Mouse (Mus musculus): ENCODE data around the gene Syt1.

Syt1 gene

DNA sequence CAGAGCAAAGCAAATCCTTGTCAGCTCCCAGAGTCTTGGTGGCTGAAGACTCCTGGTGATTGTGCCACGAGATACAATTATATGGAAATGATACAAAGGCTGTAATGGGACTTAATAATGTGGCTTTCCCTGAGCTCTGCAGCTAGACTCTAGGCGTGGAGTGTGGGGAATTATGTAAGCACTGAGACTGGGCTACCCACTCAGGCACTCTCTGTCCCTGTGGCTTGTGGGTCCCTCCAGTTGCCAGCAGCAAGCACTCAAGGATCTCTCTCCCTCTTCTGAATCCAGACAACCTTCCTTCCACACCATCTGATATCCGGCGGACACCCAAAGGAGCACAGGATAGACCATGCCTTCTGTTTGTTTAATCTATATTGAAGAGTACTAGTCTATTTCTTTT is 503.9 kb downstream of the Syt1 start:
- no peak for DNase-seq

DNA sequence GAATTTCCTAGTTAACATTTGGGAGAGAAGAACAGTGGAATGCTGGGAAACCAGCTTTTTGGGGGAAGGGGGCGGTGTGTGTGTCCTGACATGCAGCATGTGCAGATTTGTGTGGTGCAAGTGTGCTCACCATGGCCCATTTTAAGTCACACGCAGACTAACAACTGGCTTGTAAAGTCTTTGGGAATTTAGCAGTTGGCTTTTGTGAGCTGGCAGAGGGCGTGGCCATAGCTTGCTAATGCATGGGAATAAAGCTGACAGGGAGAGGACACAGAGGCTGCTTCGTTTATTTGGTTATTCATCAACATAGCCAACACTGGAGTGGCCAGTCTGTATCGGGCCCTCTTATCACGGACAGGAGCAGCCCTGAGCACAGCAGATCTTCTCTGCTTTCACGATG is 505.9 kb downstream of the Syt1 start:
- no peak for DNase-seq

DNA sequence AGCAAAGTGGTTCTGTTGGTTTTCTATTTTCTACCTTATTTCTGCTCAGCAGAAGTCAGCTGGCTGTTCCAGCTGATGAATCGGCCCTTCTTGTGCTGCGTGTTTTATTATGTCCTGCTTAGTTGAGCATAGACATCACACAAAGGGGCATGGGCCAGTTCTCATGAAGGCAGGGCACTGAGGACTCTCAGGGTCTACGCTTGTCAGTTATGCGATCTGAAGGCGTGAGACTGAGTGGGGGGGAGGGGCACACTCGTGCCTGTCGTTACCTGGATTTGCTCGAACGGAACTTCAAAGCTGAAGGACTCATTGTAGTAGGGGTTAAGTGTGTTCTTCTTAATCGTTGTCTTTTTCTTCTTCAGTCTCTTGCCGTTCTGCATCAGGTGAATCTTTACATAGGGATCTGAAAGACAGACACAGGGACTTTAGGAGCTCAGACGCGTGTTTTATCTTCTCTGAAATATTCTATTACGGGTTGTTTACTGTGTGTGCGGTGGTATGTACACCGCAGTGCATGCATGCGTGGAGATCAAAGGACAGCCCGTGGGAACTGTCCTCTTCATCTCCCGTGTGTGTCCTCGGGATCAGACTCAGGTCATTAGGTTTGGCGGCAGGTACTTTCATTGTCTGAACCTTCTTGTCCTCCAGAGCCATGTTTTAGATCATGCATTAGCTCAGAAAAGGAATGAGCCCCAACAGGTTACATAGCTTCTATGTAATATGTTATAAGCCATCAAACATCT is 506.5 kb downstream of the Syt1 start:
- DNase-seq: no peak

DNA sequence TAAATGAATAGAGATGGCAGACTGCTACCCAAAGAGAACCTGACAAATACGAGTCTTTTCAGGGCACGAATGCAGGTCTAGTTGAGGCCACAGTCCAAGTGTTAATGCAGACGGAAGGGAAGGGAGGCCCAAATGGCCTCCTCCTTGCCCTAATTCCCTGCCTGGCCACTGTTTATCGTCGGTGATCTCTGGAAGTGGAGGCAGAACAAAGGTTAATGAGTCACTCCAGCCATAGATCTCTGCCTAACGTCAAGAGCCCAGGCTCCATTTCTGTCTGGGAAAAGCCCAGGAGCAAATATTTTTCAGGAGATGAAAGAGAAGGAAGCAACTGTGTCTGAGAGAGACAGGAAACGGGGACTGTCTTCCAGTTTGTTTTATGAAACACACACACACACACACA is 520.6 kb downstream of the Syt1 start:
- no peak for DNase-seq

DNA sequence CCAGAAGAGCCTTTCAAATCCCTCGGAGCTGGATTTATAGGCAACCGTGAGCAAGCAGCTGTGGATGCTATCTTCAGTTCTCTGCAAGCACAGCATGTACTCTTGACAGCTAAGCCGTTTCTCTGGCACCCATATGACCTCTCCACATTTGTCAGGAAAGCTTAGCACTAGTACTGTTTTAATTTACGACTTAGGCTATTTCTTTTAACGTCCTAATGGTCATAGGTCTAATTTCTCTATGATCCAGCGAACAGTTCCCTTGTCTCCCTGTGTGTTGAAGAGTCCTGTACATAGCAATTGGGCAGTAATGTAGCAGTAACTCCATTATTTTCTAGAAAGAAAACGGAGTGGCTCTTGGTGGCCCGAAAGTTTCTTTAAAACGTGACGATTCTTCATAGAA is 526.8 kb downstream of the Syt1 start:
- DNase-seq: no peak

DNA sequence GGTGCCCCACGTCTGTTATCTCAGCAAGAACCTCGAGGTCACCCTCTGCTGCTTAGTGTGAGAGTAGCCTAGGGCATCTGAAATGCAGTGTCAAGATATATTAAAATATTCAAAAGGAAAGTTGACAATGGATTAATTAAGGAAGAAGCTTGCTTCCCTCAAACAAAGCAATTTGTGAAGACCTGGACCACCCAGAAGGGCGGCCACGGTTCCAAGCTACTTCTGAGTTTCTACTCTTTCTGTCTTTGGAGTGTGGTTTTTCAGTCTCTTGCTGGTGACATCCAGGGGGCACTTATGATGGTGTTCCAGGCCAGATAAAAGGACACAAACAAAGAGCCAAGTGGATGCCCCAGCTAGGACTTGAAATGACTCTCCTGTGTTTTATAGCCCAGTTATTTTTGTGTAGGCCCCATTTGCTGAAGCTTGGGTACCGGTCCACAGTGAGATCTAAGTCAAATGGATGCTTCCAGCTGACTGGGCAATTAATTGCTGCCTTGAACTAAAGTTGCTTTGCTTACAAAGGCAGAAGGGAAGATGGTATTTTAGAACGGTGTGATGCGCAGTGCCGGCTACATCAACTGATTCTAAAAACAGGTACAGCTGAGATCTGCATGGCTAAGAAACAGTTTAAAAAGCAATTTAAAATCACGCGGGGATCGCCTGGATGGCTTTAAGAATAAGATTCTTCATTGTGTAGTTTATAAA is 530.5 kb downstream of the Syt1 start:
- DNase-seq: no peak

GRCm38 (mm10) chr10:108470319-108470955 is 540.3 kb downstream of the Syt1 start:
- no peak for DNase-seq

- DNase-seq: no peak
These were observed 544.2 kb downstream of the Syt1 start for GRCm38 (mm10) chr10:108466539-108466938.

DNA sequence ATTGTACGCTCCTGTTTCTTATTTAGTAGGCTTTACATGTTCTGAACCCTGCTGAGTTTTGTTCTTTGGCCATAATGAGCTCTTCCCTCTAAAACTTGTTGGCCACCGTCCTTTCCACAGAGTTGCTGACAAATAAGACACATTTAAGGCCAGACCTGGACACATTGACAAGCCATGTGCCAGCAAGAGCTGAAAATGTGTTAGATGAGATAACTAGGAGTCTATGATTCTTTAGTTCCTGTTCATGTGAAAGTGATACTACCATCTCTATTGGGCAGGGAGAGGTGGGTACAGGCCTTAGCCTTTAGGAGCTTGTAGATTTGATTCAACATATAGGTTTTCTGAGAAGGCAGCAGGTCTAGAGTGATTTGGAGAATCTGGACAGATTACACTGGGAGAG is 548.9 kb downstream of the Syt1 start:
- no peak for DNase-seq

- DNase-seq: no peak
These were observed 553.7 kb downstream of the Syt1 start for GRCm38 (mm10) chr10:108457054-108457453.

GRCm38 (mm10) chr10:108455883-108456282 is 554.9 kb downstream of the Syt1 start:
- no peak for DNase-seq

GRCm38 (mm10) chr10:108455204-108455603 is 555.6 kb downstream of the Syt1 start:
- no peak for DNase-seq

DNA sequence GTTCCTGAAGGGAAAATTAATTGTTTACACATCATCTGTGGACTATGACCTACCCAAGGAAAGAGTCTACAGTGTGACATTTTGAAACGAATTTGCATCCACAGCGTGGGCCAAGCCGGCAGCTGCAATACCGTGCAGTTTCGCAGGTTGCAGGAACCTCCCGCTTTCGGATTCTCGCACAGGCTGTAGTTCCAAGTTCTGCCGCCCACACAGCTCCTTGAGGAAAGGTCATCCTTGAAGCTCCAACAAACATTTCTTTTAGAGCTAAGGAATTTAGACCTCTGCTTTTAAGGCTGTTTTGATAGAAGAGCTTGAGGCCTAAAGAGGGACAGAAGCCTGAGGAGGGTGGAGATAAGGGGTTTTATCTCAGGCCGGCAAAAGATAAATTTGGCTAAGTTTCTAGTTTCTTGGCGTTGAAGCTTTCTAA is 556.1 kb downstream of the Syt1 start:
- no peak for DNase-seq

DNA sequence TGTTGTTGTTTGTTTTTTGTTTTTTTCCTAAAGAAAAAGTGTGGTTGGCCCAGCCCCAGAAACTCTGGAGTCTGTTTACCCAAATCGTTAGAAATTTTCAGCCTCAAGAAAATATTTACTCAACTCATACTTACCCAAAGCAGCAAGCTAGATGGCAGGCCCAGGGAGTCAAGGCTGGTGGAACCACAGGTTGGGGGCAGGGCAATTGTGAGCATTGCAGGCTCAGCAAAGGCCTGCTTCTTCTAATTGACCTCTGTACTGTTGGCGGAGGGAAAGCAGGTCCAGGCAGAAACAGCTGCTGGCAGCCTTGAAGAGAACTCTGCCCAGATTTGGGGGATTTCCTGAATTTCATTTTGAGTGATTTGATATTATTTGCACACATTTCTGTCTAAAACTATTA is 557.2 kb downstream of the Syt1 start:
- DNase-seq: peak; percentile 45

DNA sequence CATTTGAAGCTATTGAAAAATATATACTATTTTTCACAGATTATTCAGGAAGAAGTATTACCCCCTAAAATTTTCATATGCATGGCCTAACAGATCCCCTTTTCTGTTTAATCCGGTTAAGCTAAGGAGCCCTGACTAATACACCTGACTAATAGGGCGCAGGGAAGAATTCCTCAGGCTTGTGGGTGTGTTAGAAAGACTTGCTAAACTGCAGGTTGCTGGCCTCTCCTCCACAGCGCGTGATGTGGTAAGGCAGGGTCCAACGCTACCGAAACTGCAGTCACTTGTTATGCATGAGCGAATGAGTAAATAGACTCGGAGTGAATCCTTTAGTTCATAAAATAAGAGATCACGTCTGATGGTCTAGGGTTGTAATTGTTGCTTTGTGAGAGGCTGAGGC is 558.4 kb downstream of the Syt1 start:
- no peak for DNase-seq

GRCm38 (mm10) chr10:108451516-108451915 is 559.3 kb downstream of the Syt1 start:
- no peak for DNase-seq

DNA sequence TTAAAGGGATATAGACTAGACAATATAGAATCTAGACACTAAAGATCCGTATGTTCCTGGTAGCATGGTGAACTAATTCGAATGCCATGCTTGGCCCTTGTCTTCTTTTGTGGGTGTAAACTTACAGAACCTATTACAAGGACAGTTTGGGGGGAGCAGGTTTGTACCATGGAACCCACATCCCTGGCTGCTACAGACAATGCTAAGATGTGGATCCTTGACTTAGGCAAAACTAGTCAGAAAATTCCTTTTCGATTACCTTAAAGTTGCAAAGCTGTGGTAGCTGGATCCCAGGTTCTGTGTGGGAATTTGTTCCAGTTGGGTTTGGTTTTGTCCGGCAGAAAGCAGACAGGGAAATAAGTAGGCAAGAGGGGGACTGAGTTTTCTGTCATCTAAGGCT is 560.4 kb downstream of the Syt1 start:
- DNase-seq: no peak

DNA sequence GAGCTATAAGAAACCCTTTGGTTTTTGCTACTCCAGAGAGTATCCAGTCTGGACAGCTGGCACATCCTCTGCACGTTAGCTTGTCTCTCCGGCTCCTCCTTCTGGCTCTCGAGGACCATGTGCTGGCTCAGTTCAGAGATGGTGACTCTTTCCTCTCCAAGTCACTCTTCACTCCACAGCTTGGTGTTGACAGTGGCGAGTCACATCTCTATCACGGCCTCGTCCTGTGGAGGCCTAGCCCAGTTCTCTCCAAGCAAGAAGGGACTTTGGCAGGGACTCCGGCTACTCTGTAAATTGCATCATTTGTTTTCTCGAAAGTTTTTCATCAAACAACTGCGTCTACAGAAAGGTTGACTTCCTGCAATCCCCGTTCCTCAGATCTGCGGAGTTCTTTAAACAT is 562.4 kb downstream of the Syt1 start:
- DNase-seq: no peak
